Mouse (Mus musculus): ENCODE measurements around the gene Tns2. TPM values are rescaled to one million over a fixed set of nuclear protein-coding genes. Genes with fewer than 3 reads are reported as not detected.
A peak's percentile ranks its signal among the peaks of the same experiment; 100 is the strongest.

Gene Tns2
- polyA plus RNA-seq, 1 experiment from 2014 or later: 54.5 TPM

- H3K9me3 ChIP-seq: no peaks in the 10 kb centered on the region
- WGBS: 2% methylated on average over 27 of the region's 35 CpGs
- peak overlapping the region; percentile 75 for H3K9ac ChIP-seq
- peak overlapping the region; percentile 75 for H3K27ac ChIP-seq
- H3K27me3 ChIP-seq: no peaks in the 10 kb centered on the region
- peak overlapping the region; percentile 85 for H3K4me2 ChIP-seq
- peaks cover 19% of the 10 kb centered on the region for H3K4me1 ChIP-seq
- no peak for ATAC-seq (ENCODE audit: borderline replicate concordance, extremely low read depth, low FRiP score, low TSS enrichment)
- H3K36me3 ChIP-seq: peaks cover 19% of the 10 kb centered on the region
- H3K4me3 ChIP-seq: peak overlapping the region; percentile 93
Measured at GRCm38 (mm10) chr15:102135522-102136128, 35.4 kb downstream of the Tns2 start.

GRCm38 (mm10) chr15:102136129-102136758 is 36.0 kb downstream of the Tns2 start, which contains the start of gene Spryd3:
TSS of gene Spryd3 (minus strand) at chr15:102136234.
- H3K4me1 ChIP-seq: peaks cover 19% of the 10 kb centered on the region
- H3K9ac ChIP-seq: peak within 1 kb of the TSS; percentile 75
- no peaks in the 10 kb centered on the region for H3K27me3 ChIP-seq
- H3K27ac ChIP-seq: peak within 1 kb of the TSS; percentile 77
- under 1% methylated on average over 48 of the region's 50 CpGs for WGBS
- ATAC-seq (ENCODE audit: borderline replicate concordance, extremely low read depth, low FRiP score, low TSS enrichment): peak; percentile 99
- peaks cover 13% of the 10 kb centered on the region for H3K36me3 ChIP-seq
- H3K9me3 ChIP-seq: no peaks in the 10 kb centered on the region
- peak within 1 kb of the TSS; percentile 85 for H3K4me2 ChIP-seq
- peak within 1 kb of the TSS; percentile 93 for H3K4me3 ChIP-seq

- H3K4me2 ChIP-seq: no peak overlapping the region
- no peaks in the 10 kb centered on the region for H3K9me3 ChIP-seq
- H3K27ac ChIP-seq: no peak overlapping the region
- no peak overlapping the region for H3K4me3 ChIP-seq
- no peak for ATAC-seq (ENCODE audit: borderline replicate concordance, extremely low read depth, low FRiP score, low TSS enrichment)
- no peak overlapping the region for H3K9ac ChIP-seq
- H3K4me1 ChIP-seq: peaks cover 36% of the 10 kb centered on the region
- H3K36me3 ChIP-seq: no peaks in the 10 kb centered on the region
- 86% methylated on average over 5 of the region's 5 CpGs for WGBS
- H3K27me3 ChIP-seq: peaks cover 25% of the 10 kb centered on the region
Measured at GRCm38 (mm10) chr15:102141120-102141519, 40.9 kb downstream of the Tns2 start.

GRCm38 (mm10) chr15:102142914-102143912 is 43.0 kb downstream of the Tns2 start:
- H3K4me2 ChIP-seq: 0 out of 2 replicates have a peak overlapping the region, but pooled peaks have one; percentile 7
- H3K9ac ChIP-seq: peak overlapping the region; percentile 1; the same call in 1 of the 2 replicates
- H3K4me3 ChIP-seq: no peak overlapping the region
- WGBS: 37% methylated on average over 23 of the region's 23 CpGs
- no peaks in the 10 kb centered on the region for H3K36me3 ChIP-seq
- peak overlapping the region; percentile 46 for H3K27ac ChIP-seq
- ATAC-seq (ENCODE audit: borderline replicate concordance, extremely low read depth, low FRiP score, low TSS enrichment): peak; percentile 85
- no peaks in the 10 kb centered on the region for H3K9me3 ChIP-seq
- peaks cover 27% of the 10 kb centered on the region for H3K4me1 ChIP-seq
- peaks cover 27% of the 10 kb centered on the region for H3K27me3 ChIP-seq

GRCm38 (mm10) chr15:102144274-102144711 is 44.1 kb downstream of the Tns2 start, which contains the start of gene Igfbp6:
TSS of gene Igfbp6 (plus strand) at chr15:102144362.
- WGBS: 7% methylated on average over 22 of the region's 22 CpGs
- Histone ChIP-seq H3K27ac (peak within 1 kb of the TSS; percentile 46), H3K4me1 (peaks cover 27% of the 10 kb centered on the region), H3K4me3 (peak within 1 kb of the TSS; percentile 20), H3K27me3 (peaks cover 27% of the 10 kb centered on the region), H3K4me2 (peak within 1 kb of the TSS; percentile 50), H3K9me3 (no peaks in the 10 kb centered on the region), H3K36me3 (no peaks in the 10 kb centered on the region), H3K9ac (peak within 1 kb of the TSS; percentile 2; the same call in 1 of the 2 replicates)
- ATAC-seq (ENCODE audit: borderline replicate concordance, extremely low read depth, low FRiP score, low TSS enrichment): no peak

GRCm38 (mm10) chr15:102144726-102145125 is 44.5 kb downstream of the Tns2 start:
- H3K27ac ChIP-seq: no peak overlapping the region
- H3K36me3 ChIP-seq: no peaks in the 10 kb centered on the region
- no peak for ATAC-seq (ENCODE audit: borderline replicate concordance, extremely low read depth, low FRiP score, low TSS enrichment)
- H3K9me3 ChIP-seq: no peaks in the 10 kb centered on the region
- peak overlapping the region; percentile 50 for H3K4me2 ChIP-seq
- H3K4me1 ChIP-seq: peaks cover 27% of the 10 kb centered on the region
- WGBS: 15% methylated on average over 19 of the region's 19 CpGs
- peaks cover 27% of the 10 kb centered on the region for H3K27me3 ChIP-seq
- H3K9ac ChIP-seq: 0 out of 2 replicates have a peak overlapping the region, but pooled peaks have one; percentile 2
- H3K4me3 ChIP-seq: peak overlapping the region; percentile 20

GRCm38 (mm10) chr15:102145330-102145729 is 45.1 kb downstream of the Tns2 start:
- H3K27ac ChIP-seq: no peak overlapping the region
- H3K9ac ChIP-seq: no peak overlapping the region
- no peaks in the 10 kb centered on the region for H3K36me3 ChIP-seq
- ATAC-seq (ENCODE audit: borderline replicate concordance, extremely low read depth, low FRiP score, low TSS enrichment): no peak
- H3K27me3 ChIP-seq: peaks cover 27% of the 10 kb centered on the region
- H3K4me2 ChIP-seq: no peak overlapping the region
- no peaks in the 10 kb centered on the region for H3K9me3 ChIP-seq
- H3K4me3 ChIP-seq: no peak overlapping the region
- 84% methylated on average over 9 of the region's 10 CpGs for WGBS
- H3K4me1 ChIP-seq: peaks cover 29% of the 10 kb centered on the region

GRCm38 (mm10) chr15:102146089-102146488 is 45.9 kb downstream of the Tns2 start:
- Histone ChIP-seq H3K27me3 (peaks cover 27% of the 10 kb centered on the region), H3K36me3 (no peaks in the 10 kb centered on the region), H3K4me2 (no peak overlapping the region), H3K9ac (no peak overlapping the region), H3K27ac (no peak overlapping the region), H3K4me3 (no peak overlapping the region), H3K9me3 (no peaks in the 10 kb centered on the region), H3K4me1 (peaks cover 37% of the 10 kb centered on the region)
- 74% methylated on average over 5 of the region's 5 CpGs for WGBS
- ATAC-seq (ENCODE audit: borderline replicate concordance, extremely low read depth, low FRiP score, low TSS enrichment): no peak

- Histone ChIP-seq H3K9me3 (no peaks in the 10 kb centered on the region), H3K4me1 (peaks cover 37% of the 10 kb centered on the region), H3K4me3 (no peak overlapping the region), H3K27me3 (peaks cover 27% of the 10 kb centered on the region), H3K36me3 (no peaks in the 10 kb centered on the region), H3K9ac (no peak overlapping the region), H3K27ac (no peak overlapping the region), H3K4me2 (no peak overlapping the region)
- WGBS: 3% methylated on average over 1 of the region's 1 CpGs
- ATAC-seq (ENCODE audit: borderline replicate concordance, extremely low read depth, low FRiP score, low TSS enrichment): no peak
Measured at GRCm38 (mm10) chr15:102146882-102147281, 46.7 kb downstream of the Tns2 start.

- peaks cover 27% of the 10 kb centered on the region for H3K27me3 ChIP-seq
- H3K4me2 ChIP-seq: no peak overlapping the region
- H3K9ac ChIP-seq: no peak overlapping the region
- H3K4me3 ChIP-seq: no peak overlapping the region
- H3K9me3 ChIP-seq: no peaks in the 10 kb centered on the region
- H3K27ac ChIP-seq: no peak overlapping the region
- no peak for ATAC-seq (ENCODE audit: borderline replicate concordance, extremely low read depth, low FRiP score, low TSS enrichment)
- WGBS: 51% methylated on average over 16 of the region's 16 CpGs
- H3K36me3 ChIP-seq: no peaks in the 10 kb centered on the region
- peaks cover 31% of the 10 kb centered on the region for H3K4me1 ChIP-seq
Measured at GRCm38 (mm10) chr15:102147674-102148402, 47.6 kb downstream of the Tns2 start.

- H3K36me3 ChIP-seq: no peaks in the 10 kb centered on the region
- no peak overlapping the region for H3K4me2 ChIP-seq
- H3K27ac ChIP-seq: no peak overlapping the region
Measured at GRCm38 (mm10) chr15:102149561-102149960, 49.3 kb downstream of the Tns2 start.

More at GRCm38 (mm10) chr15:102149561-102149960, 49.3 kb downstream of the Tns2 start:
- H3K4me3 ChIP-seq: no peak overlapping the region
- H3K9ac ChIP-seq: no peak overlapping the region
- H3K27me3 ChIP-seq: peaks cover 17% of the 10 kb centered on the region
- WGBS: 68% methylated on average over 4 of the region's 4 CpGs
- no peaks in the 10 kb centered on the region for H3K9me3 ChIP-seq
- no peak for ATAC-seq (ENCODE audit: borderline replicate concordance, extremely low read depth, low FRiP score, low TSS enrichment)
- H3K4me1 ChIP-seq: peaks cover 14% of the 10 kb centered on the region
